Mouse (Mus musculus) midbrain, embryonic 10.5 days (tissue): ENCODE results near the gene Zdhhc19. TPM values are rescaled to one million over a fixed set of nuclear protein-coding genes. Genes with fewer than 3 reads are reported as not detected.

ENCODE experiments used
- DNase-seq: peaks from one replicate; pipeline ENCODE4 v3.0.0-alpha.2; 2017; ENCODE audit warnings: low spot score
- H3K27ac ChIP-seq: fragments of 300-500 bp; sonication (generic); replicated peaks from 2 replicates; pipeline ENCODE4 v1.5.1; 2016; ENCODE audit warnings: mild to moderate bottlenecking
- H3K27me3 ChIP-seq: fragments of 300-500 bp; sonication (generic); 2 replicates; pipeline ENCODE4 v1.6.1; 2016; ENCODE audit warnings: low read depth, mild to moderate bottlenecking; ENCODE audit not compliant: poor library complexity, severe bottlenecking
- H3K36me3 ChIP-seq: fragments of 300-500 bp; sonication (generic); 2 replicates; pipeline ENCODE4 v1.6.1; 2016; ENCODE audit warnings: mild to moderate bottlenecking, moderate library complexity
- H3K4me1 ChIP-seq: fragments of 300-500 bp; sonication (generic); 2 replicates; pipeline ENCODE4 v1.6.1; 2016
- H3K4me3 ChIP-seq: fragments of 300-500 bp; sonication (generic); 2 replicates; pipeline ENCODE4 v1.5.1; 2016; ENCODE audit warnings: mild to moderate bottlenecking, moderate library complexity
- H3K9me3 ChIP-seq: fragments of 300-500 bp; sonication (generic); replicated peaks from 2 replicates; pipeline ENCODE4 v1.6.1; 2016; ENCODE audit warnings: mild to moderate bottlenecking
- WGBS: fragments of 180-500 bp; shearing (Covaris S2); methylation state at CpG from one replicate; pipeline ENCODE4 v1.1.7; 2016; 5-methylcytosine and 5-hydroxymethylcytosine counted together
- polyA plus RNA-seq: library from polyadenylated mRNA; unstranded; fragments of >200 nt; fragmentation: Nextera tagmentation; extraction: Ambion mirVana; gene quantifications from 2 replicates; pipeline ENCODE4 v1.2.1, GENCODE M21; 2016

The Zdhhc19 gene
- polyA plus RNA-seq, 1 experiment from 2014 or later, result not detected

DNA sequence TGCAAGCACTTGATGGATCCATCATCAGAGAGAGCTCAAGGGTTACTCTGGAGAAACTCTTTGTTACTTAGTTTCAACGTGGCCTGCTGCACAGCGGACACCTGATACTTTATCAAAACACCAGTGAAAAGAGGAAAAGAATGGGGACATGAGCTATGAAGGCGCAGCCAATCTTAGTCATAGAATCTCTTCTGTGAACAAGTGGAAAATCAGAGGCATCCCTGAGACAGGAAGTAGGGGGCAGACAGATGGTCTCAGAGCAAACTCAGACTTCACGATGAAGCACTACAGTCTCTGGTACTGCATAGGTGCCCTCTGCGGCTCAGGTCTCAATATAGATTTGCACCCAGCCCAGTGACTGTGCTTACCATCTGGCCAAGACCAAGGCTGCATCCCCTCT is 98.6 kb downstream of the Zdhhc19 start:
- 77% methylated on average over 5 of the region's 5 CpGs for WGBS

DNA sequence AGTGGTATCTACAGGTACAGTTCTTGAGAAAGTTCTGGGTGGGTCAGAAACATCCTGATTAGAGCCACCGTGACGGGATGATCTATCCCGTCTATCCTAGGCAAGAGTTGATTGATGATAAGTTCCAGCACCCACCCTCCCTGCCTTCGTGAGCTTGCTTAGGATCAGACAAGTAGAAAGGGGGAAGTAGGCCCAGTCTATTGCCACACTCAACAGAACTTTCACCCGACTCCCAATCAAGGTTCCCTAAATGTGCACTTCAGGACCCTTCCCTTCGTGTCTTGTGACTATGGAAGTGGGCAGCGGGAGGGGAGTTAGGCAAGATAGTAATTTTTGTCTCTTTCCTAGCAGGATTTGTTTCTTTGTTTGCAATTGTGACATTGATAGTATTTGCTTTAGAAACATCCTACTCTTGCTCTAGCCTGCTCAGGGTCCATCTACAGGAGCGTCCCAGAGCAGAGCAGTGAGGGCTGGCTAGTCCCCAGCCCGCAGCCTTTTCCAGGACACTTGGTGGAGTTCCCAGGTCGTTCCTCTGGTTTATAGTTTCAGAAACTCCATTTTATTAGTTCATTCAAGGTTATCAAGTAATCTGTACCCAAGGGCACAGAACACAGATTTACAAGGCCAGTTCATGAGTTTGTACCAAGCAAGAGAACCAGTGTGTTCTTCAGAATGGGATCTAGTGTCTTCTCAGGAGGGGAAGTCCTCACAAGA is 99.2 kb downstream of the Zdhhc19 start:
- no peaks in the 10 kb centered on the region for H3K27me3 ChIP-seq
- H3K4me3 ChIP-seq, result no peak overlapping the region
- H3K36me3 ChIP-seq, result no peaks in the 10 kb centered on the region
- H3K4me1 ChIP-seq, result peaks cover 6% of the 10 kb centered on the region; the same call in 1 of the 2 replicates
- no peak for DNase-seq
- 88% methylated on average over 10 of the region's 10 CpGs for WGBS
- no peaks in the 10 kb centered on the region for H3K9me3 ChIP-seq
- H3K27ac ChIP-seq, result no peak overlapping the region

More for the DNA sequence above, 98.6 kb downstream of the Zdhhc19 start:
- DNase-seq, result no peak
- H3K27ac ChIP-seq, result no peak overlapping the region
- H3K27me3 ChIP-seq, result no peaks in the 10 kb centered on the region
- H3K4me1 ChIP-seq, result peaks cover 6% of the 10 kb centered on the region; the same call in 1 of the 2 replicates
- H3K36me3 ChIP-seq, result no peaks in the 10 kb centered on the region
- H3K4me3 ChIP-seq, result no peak overlapping the region
- no peaks in the 10 kb centered on the region for H3K9me3 ChIP-seq

DNA sequence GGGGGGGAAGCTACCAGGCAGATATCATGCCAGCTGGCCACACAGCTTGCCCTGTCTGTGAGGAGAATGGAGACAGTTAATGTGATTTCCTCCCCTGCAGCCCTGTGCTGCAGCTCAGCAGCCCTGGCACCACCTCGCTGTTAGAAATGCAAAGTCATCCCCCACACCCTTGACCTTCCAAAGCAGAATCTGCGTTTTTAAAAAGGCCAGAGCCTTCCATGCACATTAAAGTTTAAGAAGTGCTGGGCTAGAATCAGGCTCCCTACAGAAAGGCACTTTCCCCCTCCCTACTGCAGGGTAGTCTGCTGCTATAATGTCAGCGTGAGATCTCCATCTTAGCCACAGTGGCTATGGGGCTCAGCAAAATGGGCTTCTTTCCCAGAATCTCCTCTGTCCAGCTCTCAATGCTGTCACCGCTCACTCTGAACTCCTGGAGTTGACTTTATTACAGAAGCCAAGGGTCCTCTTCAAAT is 101.9 kb downstream of the Zdhhc19 start:
- H3K27ac ChIP-seq, result peak overlapping the region; percentile 42; the same call in 1 of the 2 replicates
- 55% methylated on average over 4 of the region's 4 CpGs for WGBS
- no peak for DNase-seq

DNA sequence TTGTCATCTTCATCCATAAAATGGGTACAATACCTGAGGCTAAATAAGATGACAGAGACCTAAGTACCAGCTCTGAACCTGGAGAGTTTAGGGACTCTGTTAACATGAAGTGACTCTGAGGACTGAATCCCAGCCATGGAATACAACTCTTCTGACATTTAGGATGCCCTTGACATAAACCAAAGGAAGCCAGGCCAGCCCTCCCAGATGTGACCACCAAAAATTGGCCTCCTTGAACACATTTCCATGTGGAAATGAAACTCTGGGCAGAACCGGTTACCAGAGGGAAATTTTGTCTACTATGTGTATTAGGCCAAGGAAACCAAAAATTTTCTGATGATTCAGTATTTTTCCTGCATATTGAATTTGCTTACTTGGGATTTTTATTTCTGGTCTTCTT is 103.1 kb downstream of the Zdhhc19 start:
- Histone ChIP-seq H3K36me3 (no peaks in the 10 kb centered on the region), H3K9me3 (no peaks in the 10 kb centered on the region), H3K4me1 (peaks cover 6% of the 10 kb centered on the region; the same call in 1 of the 2 replicates), H3K27ac (no peak overlapping the region), H3K4me3 (no peak overlapping the region), H3K27me3 (no peaks in the 10 kb centered on the region)
- 87% methylated on average over 1 of the region's 1 CpGs for WGBS
- no peak for DNase-seq

More for the DNA sequence above, 101.9 kb downstream of the Zdhhc19 start:
- no peak overlapping the region for H3K4me3 ChIP-seq
- H3K4me1 ChIP-seq, result peaks cover 6% of the 10 kb centered on the region; the same call in 1 of the 2 replicates
- H3K9me3 ChIP-seq, result no peaks in the 10 kb centered on the region
- H3K27me3 ChIP-seq, result no peaks in the 10 kb centered on the region
- H3K36me3 ChIP-seq, result no peaks in the 10 kb centered on the region

DNA sequence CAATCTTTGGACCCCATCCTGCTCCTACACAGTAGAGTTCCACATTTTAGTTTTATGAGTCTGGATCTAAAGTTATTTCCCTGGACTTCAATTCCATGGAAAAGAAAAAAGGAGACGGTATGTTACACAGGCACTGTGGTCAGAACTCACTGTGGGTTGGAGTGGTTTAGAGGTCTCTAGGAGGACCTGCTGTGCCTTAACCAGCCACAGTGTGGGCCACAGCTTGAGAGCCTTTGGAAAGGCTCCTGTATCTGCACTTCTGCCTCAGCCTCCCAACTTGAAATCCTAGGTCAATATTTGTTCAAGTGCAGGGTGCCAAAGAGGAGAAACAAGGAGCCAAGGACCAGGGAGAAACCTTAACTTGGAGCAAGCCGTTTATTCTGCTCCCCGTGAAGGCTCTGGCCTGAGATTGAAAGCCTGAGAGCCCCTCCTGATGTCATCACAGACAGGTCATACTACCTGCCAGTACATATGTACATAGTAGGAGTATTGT is 106.2 kb downstream of the Zdhhc19 start:
- peaks cover 14% of the 10 kb centered on the region; the same call in 1 of the 2 replicates for H3K27me3 ChIP-seq
- H3K27ac ChIP-seq, result no peak overlapping the region
- no peak for DNase-seq
- 78% methylated on average over 3 of the region's 3 CpGs for WGBS
- H3K4me3 ChIP-seq, result no peak overlapping the region
- H3K9me3 ChIP-seq, result no peaks in the 10 kb centered on the region
- H3K36me3 ChIP-seq, result no peaks in the 10 kb centered on the region
- H3K4me1 ChIP-seq, result peaks cover 6% of the 10 kb centered on the region; the same call in 1 of the 2 replicates

DNA sequence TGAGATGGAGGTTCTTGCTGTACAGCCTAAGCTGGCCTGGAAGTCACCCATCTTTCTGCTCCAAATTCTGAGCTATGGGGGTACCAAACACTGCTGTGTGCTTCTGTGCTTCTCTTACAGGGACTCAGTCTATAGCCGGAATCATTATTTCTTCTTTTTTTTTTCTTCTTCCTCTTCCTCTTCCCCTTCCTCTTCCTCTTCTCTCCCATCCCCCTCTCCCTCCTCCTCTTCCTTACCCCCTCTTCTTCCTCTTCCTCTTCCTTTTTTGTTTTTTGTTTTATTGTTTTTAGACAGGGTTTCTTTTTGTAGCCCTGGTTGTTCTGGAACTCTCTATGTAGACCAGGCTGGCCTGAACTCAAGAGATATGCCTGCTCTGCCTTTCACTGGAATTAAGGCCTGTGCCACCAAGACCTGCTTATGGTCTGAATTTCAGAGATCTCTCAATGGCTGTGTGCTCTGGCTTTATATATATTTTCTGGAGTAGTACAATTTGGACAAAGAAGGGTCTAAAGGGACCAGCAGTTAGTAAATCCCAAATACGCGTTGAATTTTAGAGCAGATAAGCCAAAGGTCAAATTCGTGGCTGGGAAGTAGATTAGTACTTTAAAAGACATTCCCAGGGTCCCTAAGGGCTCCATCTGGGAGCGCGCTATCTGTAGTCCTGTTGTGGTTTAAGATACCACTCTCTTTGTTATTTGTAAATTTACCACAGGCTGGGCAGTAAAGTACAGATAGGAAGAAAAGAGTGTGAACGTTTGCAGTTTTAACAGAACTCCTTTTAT is 111.7 kb downstream of the Zdhhc19 start:
- DNase-seq, result no peak
- Histone ChIP-seq H3K9me3 (no peaks in the 10 kb centered on the region), H3K4me1 (peaks cover 30% of the 10 kb centered on the region), H3K27me3 (peaks cover 23% of the 10 kb centered on the region), H3K36me3 (peaks cover under 1% of the 10 kb centered on the region; the same call in 1 of the 2 replicates), H3K4me3 (peak overlapping the region; percentile 80), H3K27ac (peak overlapping the region; percentile 96)
- WGBS, result 65% methylated on average over 7 of the region's 7 CpGs

DNA sequence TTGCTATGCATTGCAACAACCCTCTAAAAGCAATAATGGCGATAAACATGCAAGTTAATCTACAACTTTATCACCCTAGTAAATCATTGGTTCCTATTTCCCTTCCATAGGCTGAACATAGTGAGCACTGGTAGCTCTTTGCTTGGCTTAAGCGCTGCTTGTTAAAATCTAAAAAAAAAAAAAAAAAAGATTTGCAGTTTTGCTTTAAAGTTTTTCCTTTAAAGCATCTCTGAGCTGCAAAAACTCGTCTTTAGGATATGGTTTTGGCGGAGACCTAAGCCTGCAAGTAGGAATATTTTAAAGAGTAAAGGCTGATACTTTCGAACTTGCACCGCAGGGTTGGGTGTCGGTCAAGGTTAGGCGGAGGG is 112.3 kb downstream of the Zdhhc19 start:
- no peak for DNase-seq
- peaks cover 6% of the 10 kb centered on the region; the same call in 1 of the 2 replicates for H3K36me3 ChIP-seq
- 14% methylated on average over 8 of the region's 8 CpGs for WGBS
- peaks cover 30% of the 10 kb centered on the region for H3K4me1 ChIP-seq
- H3K27me3 ChIP-seq, result peaks cover 23% of the 10 kb centered on the region
- no peaks in the 10 kb centered on the region for H3K9me3 ChIP-seq
- peak overlapping the region; percentile 96 for H3K27ac ChIP-seq
- peak overlapping the region; percentile 80 for H3K4me3 ChIP-seq

DNA sequence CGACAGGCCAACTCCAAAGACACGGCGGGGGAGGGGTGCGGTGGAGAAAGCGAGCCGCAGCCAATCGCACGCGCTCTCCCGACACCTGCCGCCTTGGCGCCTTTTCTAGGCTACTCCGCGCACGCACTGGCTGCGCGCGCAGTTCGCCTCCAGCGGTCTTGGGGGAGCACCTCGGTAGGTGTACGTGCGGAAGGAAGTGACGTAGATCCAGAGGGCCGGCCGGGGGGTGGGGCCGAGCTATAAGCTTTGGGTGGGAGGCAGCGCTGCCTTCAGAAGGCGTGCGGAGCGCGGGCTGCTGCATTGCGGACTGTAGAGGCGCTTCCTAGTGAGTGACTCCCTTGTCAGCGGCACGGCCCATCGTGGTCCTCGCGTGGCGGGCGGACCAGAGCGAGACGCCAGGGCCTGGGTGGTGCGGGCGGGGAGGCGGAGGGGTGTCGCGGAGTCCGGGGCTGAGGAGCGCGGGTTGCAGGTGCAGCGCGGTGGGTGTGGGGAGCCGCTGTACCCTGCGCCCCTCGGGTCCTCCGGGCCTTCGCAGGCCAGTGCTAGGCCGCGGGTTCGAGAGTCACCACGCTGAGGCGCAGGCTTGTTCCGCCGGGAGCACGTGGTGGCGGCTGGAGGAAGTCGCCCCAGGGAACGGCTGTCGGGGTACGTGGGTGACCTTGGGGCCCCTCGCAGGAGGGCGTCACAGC is 112.8 kb downstream of the Zdhhc19 start, which contains the start of gene Tfrc:
Tfrc (plus strand) TSS at position 209 of the 689 bp plus-strand sequence.
- WGBS, result under 1% methylated on average over 73 of the region's 73 CpGs

DNA sequence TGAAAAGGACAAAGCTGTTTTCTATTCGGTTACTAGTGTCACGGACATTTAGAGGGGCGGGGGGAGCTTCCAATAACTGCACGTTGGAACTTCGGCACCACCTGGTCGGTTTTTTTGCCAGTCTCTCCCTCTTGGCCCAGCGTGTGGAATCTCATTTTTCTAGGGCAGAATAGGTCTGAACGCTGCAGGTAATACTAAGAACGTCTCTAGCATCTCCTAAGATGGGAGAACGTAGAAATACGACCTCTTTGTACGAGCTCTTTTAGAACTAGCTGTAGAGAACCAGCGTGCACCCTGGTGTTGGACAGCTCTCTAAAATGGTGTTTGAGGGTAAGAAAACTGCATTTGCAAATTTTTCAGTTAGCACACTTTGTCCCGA is 113.3 kb downstream of the Zdhhc19 start:
- 1% methylated on average over 14 of the region's 14 CpGs for WGBS
- no peak for DNase-seq
- Histone ChIP-seq H3K27me3 (peaks cover 23% of the 10 kb centered on the region), H3K27ac (peak overlapping the region; percentile 96), H3K9me3 (no peaks in the 10 kb centered on the region), H3K4me1 (peaks cover 30% of the 10 kb centered on the region), H3K4me3 (peak overlapping the region; percentile 80), H3K36me3 (peaks cover 16% of the 10 kb centered on the region)

More for the DNA sequence above, 112.8 kb downstream of the Zdhhc19 start, which contains the start of gene Tfrc:
- H3K9me3 ChIP-seq, result no peaks in the 10 kb centered on the region
- H3K4me1 ChIP-seq, result peaks cover 30% of the 10 kb centered on the region
- DNase-seq, result peak; percentile 99
- H3K36me3 ChIP-seq, result peaks cover 11% of the 10 kb centered on the region
- H3K27me3 ChIP-seq, result peaks cover 23% of the 10 kb centered on the region
- H3K4me3 ChIP-seq, result peak within 1 kb of the TSS; percentile 80
- H3K27ac ChIP-seq, result peak within 1 kb of the TSS; percentile 96

DNA sequence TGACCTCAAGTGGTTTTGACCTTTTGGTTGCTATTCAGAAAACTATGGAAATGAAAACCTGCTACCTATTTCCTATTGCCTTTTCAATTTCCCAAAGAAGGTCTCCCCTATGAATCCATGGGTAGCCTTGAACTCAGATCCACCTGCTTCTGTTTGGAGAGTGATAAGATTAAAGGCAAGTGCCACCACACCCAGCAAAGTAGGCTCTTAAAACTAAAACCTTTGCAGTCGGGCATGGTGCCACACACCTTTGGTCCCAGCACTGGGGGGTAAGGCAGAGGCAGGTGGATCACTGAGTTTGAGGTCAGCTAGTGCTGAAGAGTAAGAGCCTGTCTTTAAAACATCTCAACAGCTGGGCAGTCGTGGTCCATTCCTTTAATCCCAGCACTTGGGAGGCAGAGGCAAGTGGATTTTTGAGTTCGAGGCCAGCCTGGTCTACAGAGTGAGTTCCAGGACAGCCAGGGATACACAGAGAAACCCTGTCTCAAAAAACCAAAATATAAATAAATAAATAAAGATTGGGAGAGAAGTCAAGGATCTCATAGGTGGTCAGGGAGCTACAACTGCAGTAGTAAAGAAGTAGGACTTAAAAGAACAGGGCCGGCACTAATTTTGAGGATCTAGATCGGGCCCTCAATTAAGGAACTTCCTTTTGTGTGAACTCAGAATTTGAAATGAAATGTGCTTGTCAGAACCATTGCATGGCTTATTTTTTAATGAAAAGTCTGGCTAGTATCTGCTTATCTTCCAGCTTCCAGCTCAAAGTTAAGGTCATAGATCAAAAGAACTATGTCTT is 114.6 kb downstream of the Zdhhc19 start:
- H3K27me3 ChIP-seq, result peaks cover 18% of the 10 kb centered on the region
- peak overlapping the region; percentile 80 for H3K4me3 ChIP-seq
- no peak for DNase-seq
- H3K4me1 ChIP-seq, result peaks cover 30% of the 10 kb centered on the region
- peak overlapping the region; percentile 96; the same call in 1 of the 2 replicates for H3K27ac ChIP-seq
- WGBS, result 79% methylated on average over 5 of the region's 5 CpGs
- no peaks in the 10 kb centered on the region for H3K9me3 ChIP-seq
- peaks cover 29% of the 10 kb centered on the region for H3K36me3 ChIP-seq
